Mouse (Mus musculus): ENCODE data around the gene Catsper4.

Catsper4 gene

DNA sequence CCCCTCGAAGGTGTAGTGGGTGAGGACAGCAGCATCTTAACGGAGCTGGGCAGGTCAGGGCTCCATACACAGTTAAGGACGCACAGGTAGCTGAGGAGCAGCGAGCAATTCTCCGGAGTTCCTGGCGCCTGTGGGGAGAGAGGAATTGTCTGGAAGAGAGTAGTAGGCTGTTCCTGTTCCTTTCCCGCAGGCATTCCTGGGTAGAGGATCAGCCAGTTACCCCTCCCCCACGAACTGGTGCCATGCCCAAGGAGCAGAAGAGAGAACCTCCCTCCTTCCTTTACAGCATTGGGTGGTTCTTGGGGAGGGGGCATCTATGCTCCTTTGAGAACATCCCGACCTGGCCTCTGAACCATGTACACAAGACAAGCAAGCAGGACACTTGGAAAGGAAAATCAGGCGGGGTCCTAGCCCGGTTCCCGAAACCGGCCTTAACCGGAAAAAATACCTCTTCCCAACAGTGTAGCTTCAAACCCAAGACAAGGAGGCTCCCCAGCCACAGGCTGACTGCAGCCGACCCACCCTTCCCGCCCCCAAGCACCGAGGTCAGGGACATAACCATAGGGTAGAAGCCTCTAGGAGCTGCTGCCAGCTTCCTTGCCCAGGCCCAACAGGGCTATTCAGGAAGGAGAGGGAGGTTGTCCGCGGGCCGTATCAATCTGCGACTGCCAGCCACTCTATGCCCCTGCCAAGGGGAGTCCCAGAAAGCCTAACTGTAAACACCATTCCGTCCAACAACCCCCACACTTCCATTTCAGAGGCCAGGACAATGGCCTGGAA lies 25.1 kb upstream of the Catsper4 start:
- peak overlapping the region; percentile 78 for H3K4me3 ChIP-seq (replicated peaks; ENCODE audit: low read length)
- TF ChIP-seq CTCF (conservative IDR thresholded peaks at IDR 0.05; ENCODE audit: low read length) (no peak), POU5F1 (IDR thresholded peaks at IDR 0.05; ENCODE audit: borderline replicate concordance, low read length) (no peak), NANOG (IDR thresholded peaks at IDR 0.05; ENCODE audit: borderline replicate concordance, low read length) (no peak)
- peaks cover 89% of the 10 kb centered on the region for H3K4me1 ChIP-seq (replicated peaks; ENCODE audit: low read depth, low read length)
- H3K36me3 ChIP-seq (ENCODE audit: insufficient read depth, low read length): no peaks in the 10 kb centered on the region
- H3K27me3 ChIP-seq (ENCODE audit: insufficient read depth, low read length): peaks cover 71% of the 10 kb centered on the region
- no peaks in the 10 kb centered on the region for H3K9me3 ChIP-seq (ENCODE audit: low read length)

DNA sequence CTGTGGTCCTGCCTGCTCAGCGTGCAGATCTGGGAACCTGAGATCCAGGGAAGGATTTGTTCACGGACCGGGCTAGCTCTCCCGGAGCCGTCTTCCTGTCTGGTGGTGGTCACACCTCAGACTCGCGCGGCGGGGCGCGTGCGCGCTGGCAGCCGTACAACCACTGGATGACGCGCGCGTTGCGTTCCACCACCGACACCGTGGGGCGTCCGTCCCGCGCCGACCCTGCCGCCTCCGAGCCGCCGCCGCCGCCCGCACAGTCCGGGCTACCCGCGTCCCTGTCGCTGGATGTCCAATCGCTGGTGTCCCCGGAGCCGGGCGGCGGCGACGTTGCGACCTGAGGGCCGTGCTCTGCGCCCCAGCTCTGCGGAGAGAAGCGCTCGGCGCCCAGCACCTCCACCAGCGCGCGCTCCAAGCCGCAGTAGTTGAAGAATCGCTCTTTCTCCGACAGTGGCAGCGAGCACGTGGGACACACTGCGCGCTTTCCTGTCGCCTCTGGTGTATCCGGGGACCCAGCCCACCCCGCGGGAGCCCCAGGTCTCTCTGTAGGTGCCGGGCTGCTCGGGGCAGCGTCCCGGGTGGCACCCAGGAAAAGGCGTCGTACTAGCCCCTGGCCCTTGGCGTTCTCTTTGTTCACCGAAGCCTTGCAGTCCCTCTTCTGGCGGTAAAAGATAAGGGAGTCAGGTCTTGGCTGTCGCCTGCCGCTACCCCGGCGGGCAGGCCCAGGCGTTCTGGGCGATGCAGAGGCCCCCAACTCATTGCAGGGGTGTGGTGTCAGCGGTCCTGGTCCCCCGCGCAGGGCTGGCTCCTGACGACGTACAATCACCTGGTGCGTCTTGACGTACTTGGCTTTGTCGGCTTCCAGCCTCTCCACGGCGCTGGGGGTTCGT lies 24.3 kb upstream of the Catsper4 start:
- Histone ChIP-seq H3K4me3 (replicated peaks; ENCODE audit: low read length) (peak overlapping the region; percentile 78), H3K9me3 (ENCODE audit: low read length) (no peaks in the 10 kb centered on the region), H3K4me1 (replicated peaks; ENCODE audit: low read depth, low read length) (peaks cover 89% of the 10 kb centered on the region), H3K27me3 (ENCODE audit: insufficient read depth, low read length) (peaks cover 80% of the 10 kb centered on the region), H3K36me3 (ENCODE audit: insufficient read depth, low read length) (no peaks in the 10 kb centered on the region)
- TF ChIP-seq NANOG (IDR thresholded peaks at IDR 0.05; ENCODE audit: borderline replicate concordance, low read length) (no peak), POU5F1 (IDR thresholded peaks at IDR 0.05; ENCODE audit: borderline replicate concordance, low read length) (no peak), CTCF (conservative IDR thresholded peaks at IDR 0.05; ENCODE audit: low read length) (no peak)

DNA sequence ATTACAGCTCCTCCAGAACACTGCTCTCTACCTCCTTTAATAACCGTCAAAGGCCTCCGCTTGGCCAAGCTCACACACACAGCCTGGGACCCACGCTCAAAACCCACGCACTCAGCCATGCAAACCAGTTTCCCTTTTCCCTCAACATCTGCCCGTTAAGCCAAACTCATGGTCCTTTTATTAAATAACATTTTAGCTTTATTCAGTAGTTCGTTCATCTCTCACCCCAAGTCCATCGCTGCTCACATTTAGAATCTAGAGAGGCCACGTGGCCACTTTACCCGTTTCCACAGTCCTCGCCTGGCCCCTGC lies 23.7 kb upstream of the Catsper4 start:
- peaks cover 89% of the 10 kb centered on the region for H3K4me1 ChIP-seq (replicated peaks; ENCODE audit: low read depth, low read length)
- H3K9me3 ChIP-seq (ENCODE audit: low read length): no peaks in the 10 kb centered on the region
- TF ChIP-seq POU5F1 (IDR thresholded peaks at IDR 0.05; ENCODE audit: borderline replicate concordance, low read length) (no peak), CTCF (conservative IDR thresholded peaks at IDR 0.05; ENCODE audit: low read length) (no peak), NANOG (IDR thresholded peaks at IDR 0.05; ENCODE audit: borderline replicate concordance, low read length) (no peak)
- peak overlapping the region; percentile 78 for H3K4me3 ChIP-seq (replicated peaks; ENCODE audit: low read length)
- H3K36me3 ChIP-seq (ENCODE audit: insufficient read depth, low read length): no peaks in the 10 kb centered on the region
- peaks cover 83% of the 10 kb centered on the region for H3K27me3 ChIP-seq (ENCODE audit: insufficient read depth, low read length)

DNA sequence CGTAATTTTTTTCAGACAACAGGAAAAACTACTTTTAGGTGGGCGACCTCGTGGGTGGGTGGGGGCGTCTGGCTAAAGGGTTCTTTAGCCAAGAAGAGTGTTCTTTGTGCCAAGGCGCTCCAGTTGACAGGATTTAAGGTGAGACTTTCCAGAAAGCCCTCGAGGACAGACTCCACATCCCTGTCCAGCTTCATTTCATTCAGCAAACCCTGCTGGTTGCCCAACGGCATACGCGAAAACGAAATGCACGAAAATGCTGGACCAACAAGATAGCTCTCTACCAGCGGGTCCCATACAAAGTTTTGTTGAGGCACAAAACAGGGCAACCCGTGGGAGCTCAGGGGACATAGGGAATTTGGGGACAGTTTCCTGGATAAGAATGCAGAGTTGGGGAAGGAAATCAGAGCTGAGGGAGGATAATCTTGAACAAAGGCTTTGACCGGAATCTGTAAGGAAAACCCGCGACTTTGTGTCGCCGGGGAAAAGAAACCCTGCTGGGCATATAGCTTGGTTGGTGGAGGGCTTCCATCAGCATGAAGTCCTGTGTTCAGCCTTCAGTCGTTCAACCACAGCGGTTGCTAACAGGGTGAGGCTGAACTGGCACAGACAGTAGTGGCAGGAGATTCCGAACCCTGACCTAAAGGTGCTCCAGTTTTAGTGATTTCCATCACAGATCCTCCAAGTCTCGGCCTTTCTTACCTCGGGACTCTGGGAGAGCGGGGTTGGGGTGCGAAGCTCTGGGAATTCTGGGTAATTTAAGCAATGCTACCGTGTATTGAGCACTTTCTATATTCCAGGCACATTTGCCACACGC lies 23.1 kb upstream of the Catsper4 start:
- TF ChIP-seq CTCF (conservative IDR thresholded peaks at IDR 0.05; ENCODE audit: low read length) (no peak), POU5F1 (IDR thresholded peaks at IDR 0.05; ENCODE audit: borderline replicate concordance, low read length) (no peak), NANOG (IDR thresholded peaks at IDR 0.05; ENCODE audit: borderline replicate concordance, low read length) (no peak)
- Histone ChIP-seq H3K36me3 (ENCODE audit: insufficient read depth, low read length) (no peaks in the 10 kb centered on the region), H3K4me1 (replicated peaks; ENCODE audit: low read depth, low read length) (peaks cover 87% of the 10 kb centered on the region), H3K9me3 (ENCODE audit: low read length) (no peaks in the 10 kb centered on the region), H3K27me3 (ENCODE audit: insufficient read depth, low read length) (peaks cover 83% of the 10 kb centered on the region), H3K4me3 (replicated peaks; ENCODE audit: low read length) (peak overlapping the region; percentile 78)

DNA sequence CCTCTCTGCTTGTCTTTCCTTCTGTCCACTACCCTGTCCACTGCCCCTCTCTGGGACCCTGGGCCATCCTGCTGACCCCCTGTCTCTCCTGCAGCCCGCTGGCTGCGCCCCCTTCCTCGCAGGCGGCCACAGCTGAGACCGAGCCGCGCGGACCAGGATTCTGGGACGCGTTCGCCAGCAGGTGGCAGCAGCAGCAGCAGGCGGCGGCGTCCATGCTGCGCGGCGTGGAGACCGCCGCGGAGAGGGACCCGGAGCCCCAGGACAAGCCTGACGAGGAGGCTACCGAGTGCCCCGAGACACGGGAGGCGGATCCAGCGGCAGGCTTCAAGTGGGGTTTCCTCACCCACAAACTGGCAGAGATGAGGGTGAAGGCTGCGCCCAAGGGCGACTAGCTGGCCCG lies 22.5 kb upstream of the Catsper4 start:
- peaks cover 82% of the 10 kb centered on the region for H3K4me1 ChIP-seq (replicated peaks; ENCODE audit: low read depth, low read length)
- H3K36me3 ChIP-seq (ENCODE audit: insufficient read depth, low read length): peaks cover under 1% of the 10 kb centered on the region; the same call in 1 of the 2 replicates
- peak overlapping the region; percentile 78 for H3K4me3 ChIP-seq (replicated peaks; ENCODE audit: low read length)
- no peaks in the 10 kb centered on the region for H3K9me3 ChIP-seq (ENCODE audit: low read length)
- H3K27me3 ChIP-seq (ENCODE audit: insufficient read depth, low read length): peaks cover 78% of the 10 kb centered on the region
- TF ChIP-seq NANOG (IDR thresholded peaks at IDR 0.05; ENCODE audit: borderline replicate concordance, low read length) (no peak), CTCF (conservative IDR thresholded peaks at IDR 0.05; ENCODE audit: low read length) (no peak; the same call in 1 of the 2 replicates), POU5F1 (IDR thresholded peaks at IDR 0.05; ENCODE audit: borderline replicate concordance, low read length) (no peak)

DNA sequence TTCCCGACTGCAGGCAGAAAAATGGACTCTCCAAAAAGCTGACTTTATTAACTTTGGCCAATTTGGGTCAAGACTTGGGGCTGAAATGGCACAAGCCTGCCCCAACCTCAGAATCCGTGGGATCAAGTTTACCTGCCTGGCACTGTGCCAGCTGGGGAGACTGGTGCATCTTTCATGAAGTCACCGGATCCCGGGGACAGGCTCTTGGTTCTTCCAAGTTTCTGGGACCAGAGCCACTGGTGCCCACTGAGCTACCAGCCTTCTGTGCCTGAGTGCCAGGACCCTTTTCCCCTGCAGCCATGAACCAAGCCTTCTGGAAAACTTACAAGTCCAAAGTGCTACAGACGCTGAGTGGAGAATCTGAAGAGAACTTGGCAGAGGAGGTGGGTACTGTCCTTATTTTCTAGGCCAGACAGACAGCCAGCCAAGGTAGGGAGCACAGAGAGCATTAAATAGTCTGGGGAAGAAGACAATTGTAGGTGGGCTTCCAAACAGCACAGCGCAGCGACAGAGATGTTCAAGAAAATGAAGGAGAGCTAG lies 19.6 kb upstream of the Catsper4 start, which contains the start of gene Gm30191:
Gm30191 (plus strand) TSS at position 217 of the 540 bp plus-strand sequence.
- Histone ChIP-seq H3K4me3 (replicated peaks; ENCODE audit: low read length) (peak within 1 kb of the TSS; percentile 90), H3K9me3 (ENCODE audit: low read length) (no peaks in the 10 kb centered on the region), H3K36me3 (ENCODE audit: insufficient read depth, low read length) (peaks cover 23% of the 10 kb centered on the region), H3K27me3 (ENCODE audit: insufficient read depth, low read length) (peaks cover 56% of the 10 kb centered on the region), H3K4me1 (replicated peaks; ENCODE audit: low read depth, low read length) (peaks cover 72% of the 10 kb centered on the region)
- no peak for TF ChIP-seq NANOG (IDR thresholded peaks at IDR 0.05; ENCODE audit: borderline replicate concordance, low read length)
- no peak for TF ChIP-seq CTCF (conservative IDR thresholded peaks at IDR 0.05; ENCODE audit: low read length)
- TF ChIP-seq POU5F1 (IDR thresholded peaks at IDR 0.05; ENCODE audit: borderline replicate concordance, low read length): no peak

DNA sequence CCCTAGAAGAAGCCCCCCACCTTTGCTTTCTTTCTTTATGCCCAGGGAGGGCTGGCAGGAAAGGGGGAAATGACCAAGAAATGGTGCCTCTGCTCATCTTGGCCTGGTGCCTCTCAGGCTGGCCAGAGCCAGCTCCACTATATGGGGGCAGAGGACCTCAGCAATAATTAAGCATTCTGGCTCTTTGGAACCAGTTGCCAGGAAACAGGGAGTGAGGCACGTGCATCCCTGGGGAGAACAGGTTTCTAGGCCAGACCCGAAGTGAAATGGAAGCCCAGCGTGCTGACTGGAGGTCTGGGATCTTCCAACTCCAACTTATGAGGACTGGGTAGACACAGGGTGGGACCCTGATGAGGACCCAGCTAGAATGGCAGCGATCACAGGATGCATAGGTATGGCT lies 19.1 kb upstream of the Catsper4 start:
- TF ChIP-seq CTCF (conservative IDR thresholded peaks at IDR 0.05; ENCODE audit: low read length) (no peak), NANOG (IDR thresholded peaks at IDR 0.05; ENCODE audit: borderline replicate concordance, low read length) (no peak), POU5F1 (IDR thresholded peaks at IDR 0.05; ENCODE audit: borderline replicate concordance, low read length) (no peak)
- Histone ChIP-seq H3K4me3 (replicated peaks; ENCODE audit: low read length) (peak overlapping the region; percentile 90; the same call in 1 of the 2 replicates), H3K36me3 (ENCODE audit: insufficient read depth, low read length) (peaks cover 23% of the 10 kb centered on the region), H3K4me1 (replicated peaks; ENCODE audit: low read depth, low read length) (peaks cover 69% of the 10 kb centered on the region), H3K9me3 (ENCODE audit: low read length) (no peaks in the 10 kb centered on the region), H3K27me3 (ENCODE audit: insufficient read depth, low read length) (peaks cover 51% of the 10 kb centered on the region)

All from E14TG2a.4 (cell line).